Mouse (Mus musculus) intestine, embryonic 15.5 days (tissue): ENCODE results near the gene Zfp74. TPM values are rescaled to one million over a fixed set of nuclear protein-coding genes. Genes with fewer than 3 reads are reported as not detected.
"Not testable (repeated sequence)": the region's sequence is repeated elsewhere in the genome, so short reads cannot be mapped to it uniquely, and the experiment has no call there.

ENCODE experiments used
- ATAC-seq: fragments of 200-750 bp; cut with Nextera tagmentation; 2 replicates; pipeline ENCODE4 v1.8.0; 2017; ENCODE audit warnings: moderate TSS enrichment, moderate library complexity
- H3K27ac ChIP-seq: fragments of 300-500 bp; sonication (generic); 2 replicates; pipeline ENCODE4 v1.5.1; 2015; ENCODE audit warnings: mild to moderate bottlenecking, inconsistent platforms
- H3K27me3 ChIP-seq: fragments of 300-500 bp; sonication (generic); replicated peaks from 2 replicates; pipeline ENCODE4 v1.6.1; 2015; ENCODE audit warnings: inconsistent platforms
- H3K36me3 ChIP-seq: fragments of 300-500 bp; sonication (generic); 2 replicates; pipeline ENCODE4 v1.6.1; 2015; ENCODE audit warnings: inconsistent platforms
- H3K4me1 ChIP-seq: fragments of 300-500 bp; sonication (generic); replicated peaks from 2 replicates; pipeline ENCODE4 v1.6.1; 2015; ENCODE audit warnings: inconsistent platforms
- H3K4me2 ChIP-seq: fragments of 300-500 bp; sonication (generic); replicated peaks from 2 replicates; pipeline ENCODE4 v1.6.1; 2015; ENCODE audit warnings: mild to moderate bottlenecking, inconsistent platforms
- H3K4me3 ChIP-seq: fragments of 300-500 bp; sonication (generic); replicated peaks from 2 replicates; pipeline ENCODE4 v1.5.1; 2015; ENCODE audit warnings: inconsistent platforms
- H3K9ac ChIP-seq: fragments of 300-500 bp; sonication (generic); 2 replicates; pipeline ENCODE4 v1.6.1; 2015; ENCODE audit warnings: inconsistent platforms
- H3K9me3 ChIP-seq: fragments of 300-500 bp; sonication (generic); 2 replicates; pipeline ENCODE4 v1.6.1; 2016; ENCODE audit warnings: inconsistent platforms
- WGBS: fragments of 180-500 bp; shearing (Covaris S2); methylation state at CpG from one replicate; pipeline ENCODE4 v1.1.7; 2015; 5-methylcytosine and 5-hydroxymethylcytosine counted together
- polyA plus RNA-seq: library from polyadenylated mRNA; unstranded; fragments of >200 nt; fragmentation: Nextera tagmentation; extraction: Ambion mirVana; gene quantifications from 2 replicates; pipeline ENCODE4 v1.2.1, GENCODE M21; 2015

The Zfp74 gene
- polyA plus RNA-seq, 1 experiment from 2014 or later, result 6.6 TPM

DNA sequence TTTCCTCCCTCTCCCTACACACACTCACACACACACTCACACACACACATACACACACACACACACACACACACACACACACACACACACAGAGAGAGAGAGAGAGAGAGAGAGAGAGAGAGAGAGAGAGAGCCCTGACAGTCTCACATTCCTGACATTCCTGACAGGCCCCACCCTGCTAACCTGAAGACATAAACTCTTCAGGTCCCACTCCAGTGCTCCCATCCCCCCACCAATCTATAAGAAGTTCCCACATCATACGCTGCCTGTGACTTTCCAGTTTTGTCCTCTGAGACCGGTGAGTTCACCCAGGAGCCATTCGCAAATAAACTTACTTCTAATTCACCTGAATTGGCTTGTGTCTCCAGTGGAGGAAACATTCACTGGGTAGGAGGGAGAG, 28.0 kb upstream of the Zfp74 start:
- H3K4me2 ChIP-seq, result no peak overlapping the region
- 67% methylated on average over 3 of the region's 3 CpGs for WGBS

DNA sequence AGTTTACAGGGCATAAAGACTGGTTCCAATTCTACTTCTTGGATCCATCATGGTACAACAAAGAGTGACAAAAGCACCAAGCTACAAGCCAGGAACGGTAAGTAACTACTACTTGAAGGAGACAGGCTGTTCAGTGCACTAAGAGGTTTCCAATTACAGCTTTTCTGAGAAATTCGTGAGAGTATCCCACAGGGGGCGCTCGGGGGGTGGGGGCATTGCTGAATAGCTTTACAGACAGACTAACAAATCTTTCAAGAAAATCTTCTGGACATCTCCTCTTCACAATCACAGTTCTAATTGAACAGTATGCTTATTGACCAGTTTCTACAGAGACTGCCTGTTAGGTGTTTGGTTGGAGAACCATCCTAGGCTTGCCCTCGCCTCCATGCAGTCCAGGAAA, 27.6 kb upstream of the Zfp74 start:
- Histone ChIP-seq H3K4me1 (0 out of 2 replicates have a peak, but pooled peaks cover 9% of the 10 kb centered on the region), H3K4me2 (no peak overlapping the region), H3K36me3 (no peaks in the 10 kb centered on the region), H3K27ac (no peak overlapping the region), H3K4me3 (no peak overlapping the region), H3K9ac (no peak overlapping the region), H3K27me3 (no peaks in the 10 kb centered on the region), H3K9me3 (no peaks in the 10 kb centered on the region)
- WGBS, result 50% methylated on average over 5 of the region's 5 CpGs
- ATAC-seq, result no peak

More for the DNA sequence above, 28.0 kb upstream of the Zfp74 start:
- no peaks in the 10 kb centered on the region for H3K36me3 ChIP-seq
- H3K27me3 ChIP-seq, result no peaks in the 10 kb centered on the region
- no peaks in the 10 kb centered on the region for H3K9me3 ChIP-seq
- H3K4me3 ChIP-seq, result no peak overlapping the region
- H3K4me1 ChIP-seq, result 0 out of 2 replicates have a peak, but pooled peaks cover 9% of the 10 kb centered on the region
- H3K27ac ChIP-seq, result no peak overlapping the region
- ATAC-seq, result no peak
- no peak overlapping the region for H3K9ac ChIP-seq

DNA sequence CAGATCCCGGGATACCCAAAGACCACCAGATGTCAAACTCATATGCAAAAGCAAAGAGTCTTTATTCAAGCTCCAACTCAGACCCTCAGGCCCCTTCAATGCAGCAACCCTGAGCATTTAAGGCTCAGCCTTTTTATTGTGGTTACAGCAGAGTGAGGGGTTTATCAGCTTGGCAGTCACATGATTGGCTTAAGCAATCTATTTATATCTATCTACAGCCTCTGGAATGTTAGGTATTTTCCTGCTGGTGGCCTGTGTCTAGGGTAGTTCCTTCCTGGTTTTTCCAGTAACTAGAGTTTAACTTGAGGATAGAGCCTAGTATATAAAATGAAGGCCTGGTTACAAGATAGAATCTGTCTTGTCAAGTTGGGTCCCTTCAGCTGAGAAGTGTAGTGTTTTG, 26.9 kb upstream of the Zfp74 start:
- no peak for ATAC-seq
- H3K4me3 ChIP-seq, result no peak overlapping the region
- H3K36me3 ChIP-seq, result no peaks in the 10 kb centered on the region
- WGBS, result 94% methylated on average over 1 of the region's 1 CpGs
- no peaks in the 10 kb centered on the region for H3K9me3 ChIP-seq
- no peaks in the 10 kb centered on the region for H3K27me3 ChIP-seq
- H3K4me2 ChIP-seq, result no peak overlapping the region
- H3K9ac ChIP-seq, result no peak overlapping the region
- 0 out of 2 replicates have a peak, but pooled peaks cover 8% of the 10 kb centered on the region for H3K4me1 ChIP-seq
- no peak overlapping the region for H3K27ac ChIP-seq

DNA sequence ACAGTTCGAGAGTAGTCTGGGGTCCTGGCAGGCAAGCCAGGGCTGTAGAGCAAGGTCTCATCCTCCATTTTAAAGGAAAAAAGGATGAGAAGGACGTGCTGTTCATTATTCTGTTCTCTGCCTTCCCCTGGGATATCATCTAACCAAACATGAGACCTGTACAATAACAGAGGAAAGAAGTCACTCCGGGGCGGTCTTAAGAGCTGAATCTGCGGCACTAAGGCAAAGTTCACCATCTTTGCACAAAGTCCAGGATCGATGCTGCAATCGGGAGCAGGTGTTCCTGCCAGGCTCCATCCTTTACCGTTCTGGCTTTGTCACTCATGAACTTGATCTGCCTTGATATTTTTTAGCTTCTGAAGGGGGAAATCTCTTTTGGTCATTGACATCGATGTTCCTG, 16.8 kb upstream of the Zfp74 start:
- no peaks in the 10 kb centered on the region for H3K36me3 ChIP-seq
- H3K9me3 ChIP-seq, result no peaks in the 10 kb centered on the region
- H3K4me1 ChIP-seq, result no peaks in the 10 kb centered on the region
- H3K9ac ChIP-seq, result no peak overlapping the region
- H3K4me3 ChIP-seq, result no peak overlapping the region
- no peak overlapping the region for H3K27ac ChIP-seq
- H3K4me2 ChIP-seq, result no peak overlapping the region
- WGBS, result 82% methylated on average over 9 of the region's 9 CpGs
- H3K27me3 ChIP-seq, result no peaks in the 10 kb centered on the region
- ATAC-seq, result no peak

DNA sequence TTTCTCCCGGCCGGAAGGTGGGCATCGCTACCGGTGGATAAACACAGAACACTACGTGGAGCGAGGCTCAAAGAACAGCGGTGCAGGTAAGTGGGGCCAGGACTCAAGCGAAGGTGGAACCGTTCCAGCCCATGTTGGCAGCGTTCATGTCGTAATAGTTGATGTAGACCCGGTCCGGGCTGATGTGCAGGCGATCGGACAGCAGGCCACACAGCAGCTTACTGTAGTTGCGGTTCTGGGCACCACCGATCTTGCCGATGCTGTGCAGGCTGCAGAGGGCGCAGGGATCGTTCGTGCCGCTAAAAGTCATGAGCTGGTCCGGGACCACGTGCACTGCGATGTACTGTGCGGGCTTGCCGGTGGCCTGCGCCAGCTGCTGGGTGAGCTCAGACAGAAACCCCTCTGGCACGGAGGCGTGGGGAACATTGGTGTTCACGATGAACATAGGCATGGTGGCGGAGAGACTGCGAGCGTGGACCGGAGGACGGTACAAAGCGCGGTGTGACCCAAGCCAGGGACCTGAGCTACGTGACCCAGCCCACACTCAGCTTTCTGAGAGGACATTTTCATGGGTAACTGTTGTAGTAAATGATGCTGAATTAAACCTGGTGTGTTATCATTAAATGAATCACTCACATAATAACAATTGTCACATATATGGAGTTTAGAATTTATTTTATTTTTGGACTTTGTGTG, 11.4 kb upstream of the Zfp74 start:
- H3K9me3 ChIP-seq, H3K27ac ChIP-seq, H3K27me3 ChIP-seq, H3K4me1 ChIP-seq, H3K4me3 ChIP-seq, H3K9ac ChIP-seq, H3K36me3 ChIP-seq, H3K4me2 ChIP-seq, ATAC-seq: not testable (repeated sequence)
- WGBS, result 48% methylated on average over 39 of the region's 39 CpGs

DNA sequence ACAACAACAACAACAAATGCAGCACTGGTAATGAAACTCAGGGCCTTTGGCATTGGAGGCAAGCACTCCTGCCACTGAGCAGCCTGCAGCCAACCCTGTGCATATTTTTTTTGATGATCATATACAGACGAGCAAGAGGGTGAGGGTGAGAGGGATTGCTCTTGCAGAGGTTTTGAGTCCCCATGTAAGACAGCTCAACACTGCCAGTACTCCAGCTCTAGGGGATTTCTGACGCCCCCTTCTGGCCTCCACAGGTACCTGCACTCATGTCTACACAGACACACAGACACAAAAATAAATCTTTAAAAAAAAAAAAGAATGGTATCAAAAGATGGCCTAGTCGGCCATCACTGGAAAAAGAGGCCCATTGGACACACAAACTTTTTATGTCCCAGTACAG, 5.1 kb upstream of the Zfp74 start:
- no peak overlapping the region for H3K4me2 ChIP-seq
- no peak overlapping the region for H3K9ac ChIP-seq
- H3K36me3 ChIP-seq, result no peaks in the 10 kb centered on the region
- no peak for ATAC-seq
- no peaks in the 10 kb centered on the region for H3K27me3 ChIP-seq
- no peak overlapping the region for H3K4me3 ChIP-seq
- H3K4me1 ChIP-seq, result no peaks in the 10 kb centered on the region
- 59% methylated on average over 3 of the region's 3 CpGs for WGBS
- no peaks in the 10 kb centered on the region for H3K9me3 ChIP-seq
- no peak overlapping the region for H3K27ac ChIP-seq

DNA sequence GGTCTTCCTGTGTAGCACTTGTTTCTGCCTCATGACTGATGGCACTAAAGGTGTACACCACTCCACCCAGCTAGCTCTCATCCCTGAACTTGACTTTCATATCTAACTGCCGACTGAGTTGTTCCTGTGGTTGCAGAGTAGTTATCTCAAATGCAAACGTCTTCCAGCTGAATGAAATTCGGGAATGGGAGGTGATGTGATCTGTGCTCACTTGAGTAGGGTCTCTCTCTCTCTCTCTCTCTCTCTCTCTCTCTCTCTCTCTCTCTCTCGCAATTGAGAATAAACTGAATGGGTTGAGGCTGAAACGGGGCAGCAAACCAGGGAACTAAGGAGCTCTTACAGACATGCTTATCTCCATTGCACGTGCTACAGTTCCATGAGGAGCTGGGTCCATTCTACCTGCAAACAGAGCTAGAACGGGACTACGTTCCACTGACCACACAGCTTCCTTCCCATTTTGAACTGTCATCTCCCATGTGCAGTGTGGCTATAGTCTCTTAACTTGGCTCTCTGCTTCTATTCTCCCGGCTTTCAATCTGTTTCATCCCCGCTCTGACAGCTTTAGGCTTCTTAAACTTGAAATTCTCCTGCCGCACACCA, 4.3 kb upstream of the Zfp74 start:
- Histone ChIP-seq H3K4me3 (no peak overlapping the region), H3K4me1 (no peaks in the 10 kb centered on the region), H3K9me3 (no peaks in the 10 kb centered on the region), H3K27ac (no peak overlapping the region), H3K27me3 (no peaks in the 10 kb centered on the region), H3K4me2 (no peak overlapping the region), H3K9ac (no peak overlapping the region), H3K36me3 (no peaks in the 10 kb centered on the region)
- ATAC-seq, result no peak
- WGBS, result 83% methylated on average over 11 of the region's 11 CpGs

DNA sequence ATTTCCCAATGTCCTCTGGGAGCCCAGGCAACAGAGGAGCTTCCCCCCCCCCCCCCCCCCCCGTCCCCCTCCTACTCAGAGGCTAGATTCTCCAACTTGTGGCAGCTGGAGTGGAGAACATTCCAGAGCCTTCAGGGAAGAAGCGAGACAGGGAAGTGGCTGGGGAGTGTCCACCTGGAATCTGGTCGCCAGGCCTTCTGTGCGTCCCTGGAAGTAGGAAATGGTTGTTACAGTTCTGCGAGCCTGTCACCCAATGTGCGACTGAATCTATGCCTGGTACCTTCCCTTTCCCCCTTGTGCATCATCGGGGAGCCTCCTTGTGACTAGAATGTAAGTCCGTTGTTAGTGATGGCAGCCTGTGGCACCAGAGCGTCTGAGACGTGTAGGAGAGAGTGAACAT, 2.4 kb upstream of the Zfp74 start:
- Histone ChIP-seq H3K9me3 (no peaks in the 10 kb centered on the region), H3K36me3 (no peaks in the 10 kb centered on the region), H3K4me3 (0 out of 2 replicates have a peak overlapping the region, but pooled peaks have one; percentile 9), H3K9ac (no peak overlapping the region), H3K4me1 (0 out of 2 replicates have a peak, but pooled peaks cover 2% of the 10 kb centered on the region), H3K27me3 (no peaks in the 10 kb centered on the region), H3K27ac (0 out of 2 replicates have a peak overlapping the region, but pooled peaks have one; percentile 9), H3K4me2 (peak overlapping the region; percentile 22; the same call in 1 of the 2 replicates)
- WGBS, result 52% methylated on average over 9 of the region's 10 CpGs
- ATAC-seq, result no peak

DNA sequence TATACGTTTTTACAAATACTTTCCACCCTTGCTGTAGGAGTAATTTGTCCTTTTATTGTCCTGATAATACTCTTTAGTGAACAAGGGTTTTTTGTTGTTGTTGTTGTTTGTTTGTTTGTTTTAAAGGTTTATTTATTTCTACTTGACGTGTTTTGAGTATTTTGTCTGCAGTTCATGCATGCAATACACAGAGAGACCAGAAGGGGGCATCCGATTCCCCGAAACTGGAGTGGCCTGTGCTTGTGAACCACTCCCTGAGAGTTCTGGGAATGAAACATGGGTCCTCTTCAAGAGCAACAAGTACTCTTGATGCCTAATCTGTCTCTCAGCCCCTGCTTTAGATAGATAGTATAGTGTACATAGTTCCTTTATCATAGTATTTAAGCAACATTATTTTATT, 842 bp upstream of the Zfp74 start:
- H3K4me2 ChIP-seq, result peak overlapping the region; percentile 75; the same call in 1 of the 2 replicates
- H3K4me1 ChIP-seq, result 0 out of 2 replicates have a peak, but pooled peaks cover 2% of the 10 kb centered on the region
- no peaks in the 10 kb centered on the region for H3K9me3 ChIP-seq
- H3K36me3 ChIP-seq, result 0 out of 2 replicates have a peak, but pooled peaks cover 2% of the 10 kb centered on the region
- no peak overlapping the region for H3K9ac ChIP-seq
- H3K4me3 ChIP-seq, result no peak overlapping the region
- no peak overlapping the region for H3K27ac ChIP-seq
- no peak for ATAC-seq
- H3K27me3 ChIP-seq, result no peaks in the 10 kb centered on the region
- WGBS, result 22% methylated on average over 4 of the region's 4 CpGs

DNA sequence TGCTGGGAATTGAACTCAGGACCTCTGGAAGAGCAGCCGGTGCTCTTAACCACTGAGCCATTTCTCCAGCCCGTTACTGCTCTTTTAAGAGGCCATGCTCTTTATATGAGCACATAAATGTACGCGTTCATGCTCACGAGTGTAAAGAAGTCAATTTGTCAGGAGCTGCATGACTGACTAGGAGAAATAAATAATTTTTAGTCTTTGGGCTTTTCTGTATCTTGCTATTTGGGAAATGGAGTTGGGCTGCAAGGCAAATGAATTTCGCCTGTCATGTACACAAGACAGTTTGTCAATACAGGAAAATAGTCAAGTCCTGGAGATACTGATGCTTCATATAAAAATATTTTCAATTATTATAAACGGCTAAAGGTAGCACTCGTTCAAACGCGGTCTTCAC, 803 bp downstream of the Zfp74 start:
- Histone ChIP-seq H3K27me3 (no peaks in the 10 kb centered on the region), H3K27ac (peak overlapping the region; percentile 95; the same call in 1 of the 2 replicates), H3K4me1 (0 out of 2 replicates have a peak, but pooled peaks cover 2% of the 10 kb centered on the region), H3K4me2 (peak overlapping the region; percentile 75), H3K4me3 (peak overlapping the region; percentile 67), H3K9me3 (no peaks in the 10 kb centered on the region), H3K36me3 (0 out of 2 replicates have a peak, but pooled peaks cover 2% of the 10 kb centered on the region), H3K9ac (peak overlapping the region; percentile 87)
- WGBS, result 39% methylated on average over 10 of the region's 10 CpGs
- ATAC-seq, result no peak

DNA sequence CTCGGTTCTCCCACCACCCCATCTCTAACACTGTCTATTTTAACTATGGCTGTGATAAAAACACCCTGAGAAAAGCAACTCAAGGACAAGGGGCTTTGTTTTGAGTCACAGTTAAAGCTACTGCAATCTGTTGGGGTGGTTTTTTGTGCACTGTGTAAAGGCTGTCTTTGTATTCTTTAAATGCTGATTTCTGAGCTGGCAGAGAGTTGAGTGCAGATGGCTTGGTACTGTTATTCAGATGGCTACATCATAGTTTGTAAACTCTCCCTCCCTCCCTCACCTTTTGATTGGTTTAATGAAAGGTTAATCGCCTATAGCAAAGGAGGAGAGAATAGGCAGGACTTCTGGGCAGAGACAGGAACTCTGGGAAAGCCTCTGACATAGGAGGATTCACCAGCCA, 9.7 kb downstream of the Zfp74 start:
- no peak overlapping the region for H3K4me3 ChIP-seq
- no peaks in the 10 kb centered on the region for H3K27me3 ChIP-seq
- WGBS, result 80% methylated on average over 2 of the region's 2 CpGs
- ATAC-seq, result no peak
- no peak overlapping the region for H3K9ac ChIP-seq
- H3K9me3 ChIP-seq, result no peaks in the 10 kb centered on the region
- no peaks in the 10 kb centered on the region for H3K4me1 ChIP-seq
- 0 out of 2 replicates have a peak, but pooled peaks cover 9% of the 10 kb centered on the region for H3K36me3 ChIP-seq
- no peak overlapping the region for H3K27ac ChIP-seq
- no peak overlapping the region for H3K4me2 ChIP-seq

DNA sequence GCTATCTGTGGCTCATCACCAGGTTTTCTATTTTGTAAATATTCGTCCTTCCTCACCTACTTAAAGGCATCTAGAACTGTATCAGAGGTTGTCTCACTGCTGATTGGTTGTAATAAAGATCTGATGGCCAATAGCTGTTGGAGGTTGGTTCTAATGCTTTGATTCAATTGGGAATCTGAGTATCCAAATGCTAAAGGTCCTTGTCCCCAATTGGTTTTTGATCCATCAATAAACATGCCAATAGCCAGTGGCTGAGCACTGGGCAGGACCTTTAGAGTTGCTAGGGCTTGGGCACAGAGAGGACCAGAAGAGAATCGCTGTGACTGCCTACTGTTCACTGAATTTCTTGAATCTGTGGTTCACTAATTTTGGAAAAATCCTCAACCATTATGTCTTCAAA, 10.2 kb downstream of the Zfp74 start:
- Histone ChIP-seq H3K27ac (no peak overlapping the region), H3K4me3 (no peak overlapping the region), H3K4me2 (no peak overlapping the region), H3K9me3 (no peaks in the 10 kb centered on the region), H3K9ac (no peak overlapping the region), H3K36me3 (0 out of 2 replicates have a peak, but pooled peaks cover 9% of the 10 kb centered on the region), H3K4me1 (no peaks in the 10 kb centered on the region), H3K27me3 (no peaks in the 10 kb centered on the region)
- no peak for ATAC-seq
- WGBS, result 75% methylated on average over 2 of the region's 2 CpGs
